Mouse (Mus musculus) liver, embryonic 16.5 days (tissue): ENCODE results near the gene Asic5. TPM values are rescaled to one million over a fixed set of nuclear protein-coding genes. Genes with fewer than 3 reads are reported as not detected.
A peak's percentile ranks its signal among the peaks of the same experiment; 100 is the strongest.

ENCODE experiments used
- ATAC-seq: fragments of 200-750 bp; cut with Nextera tagmentation; 2 replicates; pipeline ENCODE4 v1.8.0; 2017; ENCODE audit warnings: low read depth, mild to moderate bottlenecking, moderate number of reproducible peaks, moderate library complexity
- H3K27ac ChIP-seq: fragments of 300-500 bp; sonication (generic); 2 replicates; pipeline ENCODE4 v1.5.1; 2014; ENCODE audit warnings: mild to moderate bottlenecking, low read length
- H3K27me3 ChIP-seq: fragments of 300-500 bp; sonication (generic); 2 replicates; pipeline ENCODE4 v1.6.1; 2014; ENCODE audit warnings: low read depth, low read length, mixed read lengths; ENCODE audit not compliant: control insufficient read depth, insufficient read depth
- H3K36me3 ChIP-seq: fragments of 300-500 bp; sonication (generic); 2 replicates; pipeline ENCODE4 v1.6.1; 2014; ENCODE audit warnings: mild to moderate bottlenecking; ENCODE audit not compliant: control insufficient read depth, insufficient read depth
- H3K4me1 ChIP-seq: fragments of 300-500 bp; sonication (generic); 2 replicates; pipeline ENCODE4 v1.6.1; 2014; ENCODE audit warnings: low read depth, low read length, mixed read lengths; ENCODE audit not compliant: control insufficient read depth
- H3K4me2 ChIP-seq: fragments of 300-500 bp; sonication (generic); 2 replicates; pipeline ENCODE4 v1.6.1; 2014; ENCODE audit warnings: low read depth, low read length, mixed read lengths
- H3K4me3 ChIP-seq: fragments of 300-500 bp; sonication (generic); 2 replicates; pipeline ENCODE4 v1.5.1; 2014; ENCODE audit warnings: low read depth, mild to moderate bottlenecking, low read length
- H3K9ac ChIP-seq: fragments of 300-500 bp; sonication (generic); 2 replicates; pipeline ENCODE4 v1.6.1; 2014; ENCODE audit warnings: low read depth, low read length
- H3K9me3 ChIP-seq: fragments of 300-500 bp; sonication (generic); replicated peaks from 2 replicates; pipeline ENCODE4 v1.6.1; 2016; ENCODE audit warnings: low read length; ENCODE audit not compliant: control insufficient read depth
- WGBS: fragments of 180-500 bp; shearing (Covaris S2); extraction: QIAGEN DNeasy Blood & Tissue Kit; methylation state at CpG from one replicate; pipeline ENCODE4 v1.1.7; 2014; ENCODE audit not compliant: insufficient replicate concordance; 5-methylcytosine and 5-hydroxymethylcytosine counted together
- polyA plus RNA-seq: library from polyadenylated mRNA; unstranded; fragments of >200 nt; fragmentation: Nextera tagmentation; extraction: Ambion mirVana; gene quantifications from 2 replicates; pipeline ENCODE4 v1.2.1, GENCODE M21; 2015

Asic5 gene
- polyA plus RNA-seq, 1 experiment from 2014 or later, result 0.32 TPM

DNA sequence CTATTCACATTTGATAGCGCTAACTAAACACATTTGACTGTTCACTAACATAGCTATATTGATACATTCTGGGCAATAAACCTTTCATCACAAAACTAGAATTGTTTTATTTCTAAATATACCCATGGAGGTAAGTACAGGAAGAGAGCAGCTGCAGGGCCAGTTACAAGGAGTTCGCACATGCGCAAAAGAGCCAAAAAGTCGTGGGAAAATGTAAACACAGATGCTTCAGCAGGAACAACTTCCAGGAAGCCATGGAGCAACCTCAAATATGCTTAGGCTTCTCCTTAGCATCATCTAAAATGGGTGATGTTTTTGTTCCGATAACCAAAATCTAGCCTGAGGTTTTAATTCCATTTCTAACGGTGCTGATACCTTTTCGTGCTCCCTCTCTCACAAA is 66.6 kb downstream of the Asic5 start:
- H3K4me2 ChIP-seq, result no peak overlapping the region
- H3K4me3 ChIP-seq, result no peak overlapping the region
- no peaks in the 10 kb centered on the region for H3K9me3 ChIP-seq
- H3K4me1 ChIP-seq, result no peaks in the 10 kb centered on the region
- no peaks in the 10 kb centered on the region for H3K27me3 ChIP-seq
- H3K27ac ChIP-seq, result no peak overlapping the region
- no peak overlapping the region for H3K9ac ChIP-seq
- no peaks in the 10 kb centered on the region for H3K36me3 ChIP-seq
- WGBS, result 56% methylated on average over 7 of the region's 7 CpGs
- ATAC-seq, result no peak

DNA sequence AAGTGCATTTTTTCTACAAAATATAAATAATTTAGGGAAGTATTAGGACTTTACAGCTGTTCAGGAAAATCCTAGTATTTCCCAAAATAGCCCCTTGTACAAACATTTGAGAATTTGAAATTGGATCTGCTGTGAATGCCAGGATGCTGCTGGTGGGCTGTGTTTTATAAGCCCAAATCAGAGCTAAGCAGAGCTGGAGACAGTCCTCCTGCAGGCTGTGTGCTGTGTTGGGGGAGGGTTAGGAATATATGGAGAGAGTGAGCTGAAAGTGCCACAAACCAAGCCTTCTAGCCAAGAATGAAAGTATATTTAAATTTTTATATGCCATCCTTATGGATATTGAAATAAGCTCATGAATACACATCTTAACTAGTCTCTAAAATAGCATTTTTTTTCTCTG is 69.4 kb downstream of the Asic5 start:
- H3K36me3 ChIP-seq, result no peaks in the 10 kb centered on the region
- H3K9me3 ChIP-seq, result no peaks in the 10 kb centered on the region
- H3K9ac ChIP-seq, result no peak overlapping the region
- no peak overlapping the region for H3K4me3 ChIP-seq
- H3K27ac ChIP-seq, result no peak overlapping the region
- no peaks in the 10 kb centered on the region for H3K27me3 ChIP-seq
- no peaks in the 10 kb centered on the region for H3K4me1 ChIP-seq
- H3K4me2 ChIP-seq, result no peak overlapping the region
- no peak for ATAC-seq

- no peak overlapping the region for H3K4me2 ChIP-seq
- no peak overlapping the region for H3K9ac ChIP-seq
- no peak overlapping the region for H3K4me3 ChIP-seq
- ATAC-seq, result no peak
- no peak overlapping the region for H3K27ac ChIP-seq
- no peaks in the 10 kb centered on the region for H3K9me3 ChIP-seq
- 41% methylated on average over 2 of the region's 2 CpGs for WGBS
- H3K27me3 ChIP-seq, result no peaks in the 10 kb centered on the region
- H3K36me3 ChIP-seq, result no peaks in the 10 kb centered on the region
- no peaks in the 10 kb centered on the region for H3K4me1 ChIP-seq
These were observed 69.9 kb downstream of the Asic5 start for GRCm38 (mm10) chr3:82052029-82052428.

GRCm38 (mm10) chr3:82054283-82054974 is 72.3 kb downstream of the Asic5 start:
- H3K9ac ChIP-seq, result no peak overlapping the region
- H3K4me1 ChIP-seq, result no peaks in the 10 kb centered on the region
- no peaks in the 10 kb centered on the region for H3K36me3 ChIP-seq
- WGBS, result 34% methylated on average over 5 of the region's 5 CpGs
- no peak overlapping the region for H3K27ac ChIP-seq
- no peak overlapping the region for H3K4me2 ChIP-seq
- H3K9me3 ChIP-seq, result no peaks in the 10 kb centered on the region
- no peaks in the 10 kb centered on the region for H3K27me3 ChIP-seq
- ATAC-seq, result no peak
- no peak overlapping the region for H3K4me3 ChIP-seq

DNA sequence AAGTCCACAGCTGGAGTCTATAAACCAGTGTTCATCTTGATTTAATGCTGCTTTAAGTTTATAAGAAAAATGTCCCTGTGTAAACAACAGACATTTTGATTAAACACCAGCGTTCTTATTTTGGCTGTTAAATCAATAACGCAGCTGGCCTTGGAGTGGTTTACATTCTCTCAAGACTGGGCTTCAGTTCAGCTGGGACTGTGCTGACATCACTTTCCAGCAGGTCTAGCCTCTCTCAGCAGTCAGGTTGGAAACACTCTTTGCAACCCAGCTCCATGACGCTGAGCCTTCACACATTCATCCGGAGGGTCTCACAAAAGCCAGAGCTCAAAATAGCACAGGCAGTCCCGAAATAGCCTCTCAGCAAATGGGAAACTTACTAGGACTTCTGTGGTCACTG is 75.1 kb downstream of the Asic5 start:
- WGBS, result 27% methylated on average over 5 of the region's 5 CpGs
- Histone ChIP-seq H3K4me2 (no peak overlapping the region), H3K9ac (no peak overlapping the region), H3K4me1 (no peaks in the 10 kb centered on the region), H3K27me3 (no peaks in the 10 kb centered on the region), H3K4me3 (no peak overlapping the region), H3K36me3 (no peaks in the 10 kb centered on the region), H3K27ac (no peak overlapping the region), H3K9me3 (no peaks in the 10 kb centered on the region)
- no peak for ATAC-seq

GRCm38 (mm10) chr3:82061402-82062180 is 79.5 kb downstream of the Asic5 start:
- no peaks in the 10 kb centered on the region for H3K4me1 ChIP-seq
- H3K27me3 ChIP-seq, result no peaks in the 10 kb centered on the region
- H3K36me3 ChIP-seq, result no peaks in the 10 kb centered on the region
- peak; percentile 21; the same call in 1 of the 2 replicates for ATAC-seq
- H3K27ac ChIP-seq, result no peak overlapping the region
- H3K4me3 ChIP-seq, result no peak overlapping the region
- WGBS, result 22% methylated on average over 9 of the region's 9 CpGs
- H3K9ac ChIP-seq, result no peak overlapping the region
- no peaks in the 10 kb centered on the region for H3K9me3 ChIP-seq
- H3K4me2 ChIP-seq, result no peak overlapping the region

- Histone ChIP-seq H3K27me3 (no peaks in the 10 kb centered on the region), H3K9ac (no peak overlapping the region), H3K9me3 (no peaks in the 10 kb centered on the region), H3K4me3 (no peak overlapping the region), H3K27ac (no peak overlapping the region), H3K36me3 (no peaks in the 10 kb centered on the region), H3K4me1 (no peaks in the 10 kb centered on the region), H3K4me2 (no peak overlapping the region)
- WGBS, result 63% methylated on average over 5 of the region's 5 CpGs
- ATAC-seq, result no peak
These were observed 85.7 kb downstream of the Asic5 start for GRCm38 (mm10) chr3:82067830-82068229.

Other genes starting within 250 kb of the Asic5 start
- gene Ctso, start 49.7 kb upstream of the Asic5 start, polyA plus RNA-seq, result 7.2 and 8.2 TPM in 2 replicates
- gene Tdo2, start 6.1 kb upstream of the Asic5 start, polyA plus RNA-seq, result 0.05 and 0.06 TPM in 2 replicates
- gene Gucy1b1, start 92.4 kb downstream of the Asic5 start, polyA plus RNA-seq, result 6.5 and 7.4 TPM in 2 replicates
- 4.8 and 6.6 TPM in 2 replicates for gene Gucy1a1, start 163.5 kb downstream of the Asic5 start, polyA plus RNA-seq